Mouse (Mus musculus) embryonic facial prominence, embryonic 12.5 days (tissue): ENCODE measurements around the gene Kdelr1. TPM values are rescaled to one million over a fixed set of nuclear protein-coding genes. Genes with fewer than 3 reads are reported as not detected.
A peak's percentile ranks its signal among the peaks of the same experiment; 100 is the strongest.

Experiments used
- ATAC-seq: fragments of 200-750 bp; cut with Nextera tagmentation; 2 replicates; pipeline ENCODE4 v1.8.0; 2017; ENCODE audit not compliant: insufficient number of reproducible peaks, insufficient read depth, low FRiP score, low TSS enrichment
- H3K27ac ChIP-seq: fragments of 300-500 bp; sonication (generic); 2 replicates; pipeline ENCODE4 v1.5.1; 2016; ENCODE audit warnings: mild to moderate bottlenecking
- H3K27me3 ChIP-seq: fragments of 300-500 bp; sonication (generic); 2 replicates; pipeline ENCODE4 v1.6.1; 2016; ENCODE audit warnings: mild to moderate bottlenecking, moderate library complexity
- H3K36me3 ChIP-seq: fragments of 300-500 bp; sonication (generic); 2 replicates; pipeline ENCODE4 v1.6.1; 2016; ENCODE audit warnings: mild to moderate bottlenecking
- H3K4me1 ChIP-seq: fragments of 300-500 bp; sonication (generic); 2 replicates; pipeline ENCODE4 v1.6.1; 2016
- H3K4me2 ChIP-seq: fragments of 300-500 bp; sonication (generic); replicated peaks from 2 replicates; pipeline ENCODE4 v1.6.1; 2016; ENCODE audit warnings: mild to moderate bottlenecking, moderate library complexity
- H3K4me3 ChIP-seq: fragments of 300-500 bp; sonication (generic); 2 replicates; pipeline ENCODE4 v1.5.1; 2016; ENCODE audit warnings: mild to moderate bottlenecking
- H3K9ac ChIP-seq: fragments of 300-500 bp; sonication (generic); 2 replicates; pipeline ENCODE4 v1.6.1; 2016; ENCODE audit warnings: mild to moderate bottlenecking, moderate library complexity
- H3K9me3 ChIP-seq: fragments of 300-500 bp; sonication (generic); 2 replicates; pipeline ENCODE4 v1.6.1; 2016; ENCODE audit warnings: mild to moderate bottlenecking, moderate library complexity
- WGBS: fragments of 180-500 bp; shearing (Covaris S2); methylation state at CpG from one replicate; pipeline ENCODE4 v1.1.7; 2016; 5-methylcytosine and 5-hydroxymethylcytosine counted together
- polyA plus RNA-seq: library from polyadenylated mRNA; unstranded; fragments of >200 nt; fragmentation: Nextera tagmentation; extraction: Ambion mirVana; gene quantifications from 2 replicates; pipeline ENCODE4 v1.2.1, GENCODE M21; 2016

The Kdelr1 gene
- polyA plus RNA-seq = 53.6 and 66.3 TPM in 2 replicates

DNA sequence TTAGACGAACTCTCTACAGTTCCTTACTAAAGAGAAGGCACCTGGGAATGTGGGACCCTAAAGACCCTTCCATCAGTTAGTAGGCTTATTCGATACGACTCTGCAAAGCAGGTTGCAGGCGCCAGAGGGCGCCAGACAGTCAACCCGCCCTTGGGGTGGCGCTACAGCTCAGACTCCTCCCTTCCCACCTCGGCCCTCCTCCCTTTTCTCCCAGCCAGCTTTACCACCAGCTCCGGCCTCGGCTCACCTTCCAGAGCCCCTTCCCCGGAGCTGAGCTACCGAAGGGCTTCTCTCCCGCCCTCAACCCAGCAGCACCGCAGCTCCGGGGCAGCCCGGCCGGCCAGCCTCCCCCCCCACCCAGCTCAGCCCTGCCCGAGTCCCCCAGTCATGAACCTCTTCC lies at the start of gene Kdelr1:
Gene Kdelr1 (plus strand): TSS at position 149 of the 400 bp plus-strand sequence.
- peak within 1 kb of the TSS; percentile 94 for H3K9ac ChIP-seq
- peaks cover 33% of the 10 kb centered on the region for H3K36me3 ChIP-seq
- peaks cover 44% of the 10 kb centered on the region for H3K27me3 ChIP-seq
- H3K4me3 ChIP-seq = peak within 1 kb of the TSS; percentile 82
- peak; percentile 62; the same call in 1 of the 2 replicates for ATAC-seq
- peaks cover 46% of the 10 kb centered on the region for H3K4me1 ChIP-seq
- H3K4me2 ChIP-seq = peak within 1 kb of the TSS; percentile 81
- H3K27ac ChIP-seq = peak within 1 kb of the TSS; percentile 92
- H3K9me3 ChIP-seq = no peaks in the 10 kb centered on the region
- WGBS = 1% methylated on average over 18 of the region's 18 CpGs

DNA sequence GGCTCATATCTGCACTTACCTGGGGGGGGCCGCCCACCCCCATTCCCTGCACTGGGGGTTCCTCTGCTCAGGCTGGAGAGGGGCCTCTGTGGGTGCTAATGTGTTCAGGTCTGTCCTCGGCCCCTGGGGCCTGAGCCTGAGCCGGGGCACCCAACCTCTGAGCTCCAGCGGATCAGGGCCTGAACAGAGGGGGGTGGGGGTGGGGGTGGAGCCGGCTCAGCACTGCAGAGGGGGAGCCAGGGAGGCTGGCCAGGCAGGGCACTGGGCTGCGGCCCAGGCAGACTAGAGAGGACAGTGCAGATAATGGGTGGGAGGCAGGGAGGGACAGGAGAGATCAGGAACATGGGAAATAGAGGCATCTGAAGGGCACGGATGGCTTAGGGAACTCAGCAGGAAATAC lies 48.0 kb upstream of the Kdelr1 start, which contains the start of gene Kcnj14:
Gene Kcnj14 (minus strand): TSS at position 185 of the 400 bp plus-strand sequence.
- 70% methylated on average over 7 of the region's 7 CpGs for WGBS
- no peak for ATAC-seq
- Histone ChIP-seq H3K9me3 (no peaks in the 10 kb centered on the region), H3K27ac (no peak within 1 kb of the TSS), H3K9ac (no peak within 1 kb of the TSS), H3K36me3 (peaks cover 66% of the 10 kb centered on the region), H3K4me3 (no peak within 1 kb of the TSS), H3K4me1 (peaks cover 7% of the 10 kb centered on the region), H3K27me3 (peaks cover 8% of the 10 kb centered on the region; the same call in 1 of the 2 replicates), H3K4me2 (no peak within 1 kb of the TSS)

DNA sequence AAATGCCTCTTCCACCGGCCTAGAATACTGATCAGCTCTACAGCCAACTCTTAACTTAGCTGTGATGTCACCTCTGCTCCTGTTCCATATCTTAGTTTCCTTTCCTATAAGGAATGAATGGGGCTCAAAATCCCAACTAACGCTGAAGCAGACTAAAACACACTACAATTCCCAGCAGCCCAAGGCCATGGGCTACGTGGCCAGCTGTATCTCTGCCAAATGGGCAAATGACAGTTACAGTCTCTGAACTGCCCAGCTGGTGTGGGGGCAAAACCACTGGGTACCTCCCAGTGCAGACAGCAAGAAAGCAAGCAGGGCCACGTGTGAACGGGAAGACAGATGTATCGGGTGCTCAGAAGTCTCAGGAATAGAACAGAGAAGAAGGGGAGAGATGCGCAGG lies 45.9 kb upstream of the Kdelr1 start:
- H3K4me1 ChIP-seq = peaks cover 10% of the 10 kb centered on the region
- no peak for ATAC-seq
- no peak overlapping the region for H3K27ac ChIP-seq
- 91% methylated on average over 7 of the region's 7 CpGs for WGBS
- H3K4me3 ChIP-seq = no peak overlapping the region
- no peaks in the 10 kb centered on the region for H3K9me3 ChIP-seq
- H3K9ac ChIP-seq = no peak overlapping the region
- peaks cover 66% of the 10 kb centered on the region for H3K36me3 ChIP-seq
- H3K4me2 ChIP-seq = no peak overlapping the region
- peaks cover 8% of the 10 kb centered on the region for H3K27me3 ChIP-seq

DNA sequence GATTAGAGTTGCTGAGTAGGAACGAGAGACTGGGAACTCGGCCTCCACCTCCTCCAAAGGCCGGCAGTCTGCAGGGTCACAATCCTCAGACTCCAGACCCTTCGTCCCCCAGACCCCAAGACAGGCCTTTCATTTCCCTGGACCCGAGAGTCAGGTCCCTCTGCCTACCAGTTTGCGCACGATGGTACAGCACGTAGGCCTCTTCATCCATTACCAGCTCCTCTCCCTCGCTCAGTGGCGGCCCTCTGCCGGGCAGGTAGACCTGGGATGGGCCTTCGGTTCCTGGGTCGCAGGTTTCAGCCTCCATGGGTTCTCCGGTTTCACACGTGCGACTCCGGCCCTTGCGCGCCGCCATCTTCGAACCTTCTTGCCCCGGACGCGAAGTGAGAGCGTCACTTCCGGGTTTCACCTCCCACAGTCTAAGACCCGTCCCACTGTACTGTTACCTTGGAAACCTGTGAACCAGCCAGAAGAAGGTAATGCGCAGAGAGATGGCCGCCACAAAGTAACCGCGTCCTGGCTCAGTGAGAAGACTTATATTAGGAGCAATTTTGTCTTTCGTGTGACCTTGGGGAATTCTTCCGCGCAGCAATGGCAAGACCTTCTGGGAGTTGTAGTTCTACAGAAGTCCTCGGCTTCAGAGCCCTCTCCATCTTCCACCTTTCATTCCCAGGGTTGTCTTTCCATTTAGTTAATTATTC lies 42.0 kb upstream of the Kdelr1 start, which contains the start of gene Grwd1:
Gene Grwd1 (minus strand): TSS at position 518 of the 701 bp plus-strand sequence.
- Histone ChIP-seq H3K9ac (peak within 1 kb of the TSS; percentile 68), H3K36me3 (peaks cover 36% of the 10 kb centered on the region), H3K4me3 (peak within 1 kb of the TSS; percentile 87), H3K9me3 (no peaks in the 10 kb centered on the region), H3K4me1 (peaks cover 25% of the 10 kb centered on the region), H3K4me2 (peak within 1 kb of the TSS; percentile 84), H3K27ac (0 out of 2 replicates have a peak within 1 kb of the TSS, but pooled peaks have one; percentile 13), H3K27me3 (peaks cover 47% of the 10 kb centered on the region)
- under 1% methylated on average over 35 of the region's 35 CpGs for WGBS
- ATAC-seq = peak; percentile 77

DNA sequence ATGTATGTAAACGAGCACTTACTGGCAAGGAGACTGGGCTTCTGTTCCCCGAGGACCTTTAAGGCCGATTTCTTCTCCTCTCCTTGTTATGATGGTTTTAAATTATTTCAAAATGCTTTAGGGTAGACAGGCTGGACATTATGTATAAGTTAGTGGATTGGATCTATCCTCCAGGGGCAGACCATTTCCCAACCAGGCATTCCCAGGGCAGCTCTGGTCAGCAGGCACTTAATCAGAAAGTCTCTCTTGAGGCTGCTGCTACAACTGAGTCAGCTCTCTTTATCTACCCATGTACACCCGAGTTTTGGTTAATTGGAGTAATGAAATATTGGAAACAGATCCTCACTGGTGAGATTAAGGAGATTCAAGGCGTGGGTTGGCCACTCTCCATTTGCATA lies 41.4 kb upstream of the Kdelr1 start:
- Histone ChIP-seq H3K4me2 (peak overlapping the region; percentile 84), H3K4me3 (peak overlapping the region; percentile 87), H3K9ac (peak overlapping the region; percentile 68; the same call in 1 of the 2 replicates), H3K27me3 (peaks cover 52% of the 10 kb centered on the region), H3K36me3 (peaks cover 30% of the 10 kb centered on the region), H3K4me1 (peaks cover 25% of the 10 kb centered on the region), H3K27ac (no peak overlapping the region), H3K9me3 (no peaks in the 10 kb centered on the region)
- ATAC-seq = no peak
- WGBS = 16% methylated on average over 5 of the region's 5 CpGs

DNA sequence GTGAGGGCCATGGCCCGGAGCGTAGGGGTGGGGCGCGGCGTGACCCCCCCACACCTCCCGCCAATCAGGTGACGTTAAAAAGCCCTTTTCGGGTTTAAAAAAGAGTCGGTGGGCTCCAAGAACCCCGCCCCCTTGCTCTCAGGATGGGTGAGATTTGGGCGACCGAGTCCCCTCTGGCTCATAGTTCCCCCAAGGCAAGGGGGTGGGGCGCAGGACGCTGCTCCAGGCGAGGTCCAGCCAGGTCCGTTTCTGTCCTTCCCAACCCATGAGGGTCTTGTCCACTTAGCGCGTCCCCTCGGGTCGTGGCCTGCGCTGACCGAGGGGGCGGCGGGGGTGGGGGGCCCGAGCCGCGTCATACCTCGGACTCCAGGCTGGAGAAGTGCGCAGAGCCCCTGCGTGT lies 40.1 kb upstream of the Kdelr1 start:
- ATAC-seq = no peak
- Histone ChIP-seq H3K4me3 (peak overlapping the region; percentile 38), H3K4me1 (peaks cover 25% of the 10 kb centered on the region), H3K27me3 (peaks cover 52% of the 10 kb centered on the region), H3K4me2 (peak overlapping the region; percentile 55), H3K9ac (peak overlapping the region; percentile 10; the same call in 1 of the 2 replicates), H3K36me3 (peaks cover 19% of the 10 kb centered on the region), H3K27ac (no peak overlapping the region), H3K9me3 (0 out of 2 replicates have a peak, but pooled peaks cover 5% of the 10 kb centered on the region)
- WGBS = 9% methylated on average over 30 of the region's 30 CpGs

DNA sequence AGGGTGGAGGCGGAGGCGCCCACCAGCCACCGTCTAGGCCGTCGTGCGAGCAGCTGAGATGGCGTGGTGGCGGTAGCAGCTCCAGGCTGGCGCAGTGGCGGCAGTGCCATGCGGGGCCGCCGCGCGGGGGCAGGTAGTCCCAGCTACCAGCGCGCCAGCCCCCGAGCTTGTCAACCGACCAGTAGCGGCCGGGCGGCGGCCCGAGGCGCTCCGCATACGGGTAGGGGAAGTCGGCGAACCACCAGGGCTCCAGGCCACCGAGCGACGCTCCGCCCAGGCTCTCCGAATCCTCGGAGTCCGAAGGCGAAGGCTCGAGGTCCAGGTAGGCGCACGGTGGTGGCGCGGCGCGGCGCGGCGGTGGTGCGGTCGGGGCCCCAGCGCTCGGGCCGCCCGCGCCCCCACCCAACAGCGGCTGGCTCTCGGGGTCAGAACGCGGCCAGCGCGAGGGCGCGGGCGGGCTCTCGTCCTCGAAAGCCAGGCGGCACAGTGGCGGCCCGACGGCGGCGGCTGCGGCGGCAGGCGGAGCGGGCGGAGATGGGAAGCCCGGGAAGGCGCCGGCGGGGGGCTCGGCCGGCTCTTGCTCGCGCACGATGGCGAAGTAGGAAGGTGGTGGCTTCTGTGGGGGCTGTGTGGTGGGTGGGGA lies 39.3 kb upstream of the Kdelr1 start:
- Histone ChIP-seq H3K9ac (peak overlapping the region; percentile 49), H3K27ac (no peak overlapping the region), H3K27me3 (peaks cover 52% of the 10 kb centered on the region), H3K4me2 (peak overlapping the region; percentile 55), H3K4me1 (peaks cover 25% of the 10 kb centered on the region), H3K9me3 (0 out of 2 replicates have a peak, but pooled peaks cover 5% of the 10 kb centered on the region), H3K36me3 (peaks cover 11% of the 10 kb centered on the region), H3K4me3 (peak overlapping the region; percentile 38)
- ATAC-seq = no peak
- WGBS = 1% methylated on average over 67 of the region's 86 CpGs

DNA sequence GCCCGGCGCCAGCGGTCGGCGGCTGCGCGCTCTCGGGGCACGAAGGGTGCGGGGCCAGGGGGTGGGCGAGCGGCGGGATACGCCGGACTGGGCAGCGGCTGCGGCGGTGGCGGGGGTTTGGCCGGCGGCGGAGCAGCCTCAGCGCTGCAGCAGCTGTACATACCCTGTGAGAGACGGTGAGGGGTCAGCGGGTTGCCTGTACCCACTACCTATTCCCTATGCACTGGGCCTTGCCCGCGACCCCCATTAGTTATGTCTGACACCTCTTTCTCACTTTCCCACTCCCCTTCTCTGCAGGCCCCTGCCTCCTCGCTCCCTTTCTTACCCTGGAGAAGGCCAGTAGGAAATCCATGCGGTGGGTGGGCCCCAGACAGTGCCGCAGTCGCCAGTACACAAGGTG lies 38.6 kb upstream of the Kdelr1 start:
- Histone ChIP-seq H3K4me2 (peak overlapping the region; percentile 55), H3K4me3 (peak overlapping the region; percentile 38), H3K36me3 (peaks cover 5% of the 10 kb centered on the region; the same call in 1 of the 2 replicates), H3K27ac (no peak overlapping the region), H3K4me1 (peaks cover 25% of the 10 kb centered on the region), H3K9ac (peak overlapping the region; percentile 49), H3K9me3 (0 out of 2 replicates have a peak, but pooled peaks cover 5% of the 10 kb centered on the region), H3K27me3 (peaks cover 52% of the 10 kb centered on the region)
- 3% methylated on average over 20 of the region's 31 CpGs for WGBS
- no peak for ATAC-seq

DNA sequence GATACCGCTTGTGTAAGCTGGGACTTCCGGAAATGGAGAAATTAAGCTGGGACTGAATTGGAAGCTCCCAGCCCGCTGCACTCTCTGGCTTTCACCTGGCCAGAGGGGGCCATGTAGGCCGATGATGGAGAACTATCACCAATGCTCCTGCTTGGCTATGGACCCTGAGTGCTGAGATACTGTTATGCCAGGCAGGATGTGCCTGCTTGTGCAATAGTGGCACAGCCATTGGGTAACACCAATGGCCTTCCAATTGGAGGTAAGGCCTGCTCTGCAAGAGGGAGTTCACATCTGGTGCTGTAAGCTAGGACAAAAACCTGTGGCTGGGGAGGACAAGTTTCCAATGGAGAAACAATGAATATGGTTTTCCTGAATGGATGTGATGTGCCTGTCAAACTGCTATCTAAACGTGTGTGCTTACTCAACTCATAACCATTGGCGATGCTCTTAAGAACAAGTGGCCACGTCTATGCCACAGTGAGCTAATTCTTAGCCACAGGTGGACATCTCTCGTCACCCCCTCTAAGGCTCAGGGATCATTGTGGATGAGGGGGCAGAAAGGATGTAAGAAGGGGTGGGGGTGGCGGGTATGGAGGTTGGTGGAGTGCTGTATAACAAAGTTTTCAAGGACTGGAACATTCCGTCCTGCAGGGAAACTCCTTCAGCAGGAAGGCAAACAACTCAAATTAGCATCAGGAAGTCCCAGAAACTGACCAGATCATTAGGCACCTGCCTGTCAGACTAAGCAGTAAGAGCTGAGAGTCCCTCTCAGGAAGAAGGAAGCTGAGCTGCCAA lies 29.4 kb upstream of the Kdelr1 start:
- WGBS = 87% methylated on average over 10 of the region's 10 CpGs
- Histone ChIP-seq H3K9ac (no peak overlapping the region), H3K36me3 (no peaks in the 10 kb centered on the region), H3K4me1 (no peaks in the 10 kb centered on the region), H3K27ac (no peak overlapping the region), H3K27me3 (peaks cover 28% of the 10 kb centered on the region), H3K4me2 (no peak overlapping the region), H3K4me3 (no peak overlapping the region), H3K9me3 (no peaks in the 10 kb centered on the region)
- no peak for ATAC-seq

DNA sequence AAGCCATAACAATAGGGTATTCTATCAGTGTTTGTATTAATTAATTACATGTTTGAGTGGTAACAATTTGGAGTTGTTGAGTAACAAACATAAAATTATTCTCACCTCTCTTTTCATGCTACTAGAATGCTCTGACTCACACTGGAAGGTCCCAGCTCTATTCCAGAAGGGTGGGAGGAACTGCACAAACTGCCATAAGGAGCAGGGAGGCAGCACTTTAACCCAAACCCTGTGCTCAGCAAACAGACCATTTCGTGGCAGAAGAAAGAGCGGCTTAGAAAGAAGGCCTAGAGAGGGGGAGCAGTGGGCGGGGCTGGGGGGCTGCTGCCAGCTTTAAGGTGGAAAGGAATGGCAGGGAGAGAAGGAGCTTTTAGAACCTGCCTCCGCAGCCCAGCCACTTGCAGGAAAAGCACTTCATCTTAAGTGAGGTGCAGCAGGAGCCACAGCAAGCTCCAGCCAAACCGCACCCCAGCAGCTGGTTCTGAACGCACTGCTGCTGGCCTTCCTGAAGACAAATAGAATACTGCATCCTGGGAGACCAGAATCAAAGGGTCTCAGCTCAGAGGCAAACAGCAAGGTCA lies 24.0 kb upstream of the Kdelr1 start:
- WGBS = 5% methylated on average over 6 of the region's 6 CpGs
- no peak overlapping the region for H3K9ac ChIP-seq
- ATAC-seq = no peak

DNA sequence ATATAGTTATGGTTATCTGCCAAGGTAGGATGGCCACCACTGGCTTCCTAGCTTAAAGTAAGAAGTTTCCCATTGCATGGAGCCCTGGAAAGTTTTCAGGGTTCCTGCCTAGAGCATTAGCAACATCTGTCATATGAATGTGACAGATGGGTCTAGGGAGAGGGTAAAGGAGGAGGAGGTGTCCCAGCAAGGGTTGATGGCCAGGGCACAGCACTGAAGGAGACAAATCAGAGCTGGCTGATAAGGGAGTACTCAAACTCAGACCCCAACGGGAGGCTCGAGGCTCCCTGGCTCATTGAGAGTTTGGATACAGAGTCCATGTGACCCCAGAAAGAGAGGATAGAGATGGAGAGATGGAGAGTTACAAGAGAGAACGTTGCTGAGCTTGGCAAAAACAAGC lies 21.9 kb upstream of the Kdelr1 start:
- H3K4me3 ChIP-seq = no peak overlapping the region
- no peaks in the 10 kb centered on the region for H3K36me3 ChIP-seq
- H3K4me1 ChIP-seq = no peaks in the 10 kb centered on the region
- no peaks in the 10 kb centered on the region for H3K9me3 ChIP-seq
- 80% methylated on average over 3 of the region's 3 CpGs for WGBS
- H3K27me3 ChIP-seq = peaks cover 11% of the 10 kb centered on the region; the same call in 1 of the 2 replicates
- ATAC-seq = no peak
- H3K27ac ChIP-seq = no peak overlapping the region
- no peak overlapping the region for H3K4me2 ChIP-seq
- H3K9ac ChIP-seq = no peak overlapping the region

More for the DNA sequence above, 24.0 kb upstream of the Kdelr1 start:
- no peaks in the 10 kb centered on the region for H3K9me3 ChIP-seq
- no peak overlapping the region for H3K4me3 ChIP-seq
- no peak overlapping the region for H3K4me2 ChIP-seq
- no peak overlapping the region for H3K27ac ChIP-seq
- no peaks in the 10 kb centered on the region for H3K36me3 ChIP-seq
- peaks cover 20% of the 10 kb centered on the region for H3K27me3 ChIP-seq
- H3K4me1 ChIP-seq = no peaks in the 10 kb centered on the region
